Mouse (Mus musculus): Measurements from ENCODE around the gene Ccdc183.

Ccdc183 gene

DNA sequence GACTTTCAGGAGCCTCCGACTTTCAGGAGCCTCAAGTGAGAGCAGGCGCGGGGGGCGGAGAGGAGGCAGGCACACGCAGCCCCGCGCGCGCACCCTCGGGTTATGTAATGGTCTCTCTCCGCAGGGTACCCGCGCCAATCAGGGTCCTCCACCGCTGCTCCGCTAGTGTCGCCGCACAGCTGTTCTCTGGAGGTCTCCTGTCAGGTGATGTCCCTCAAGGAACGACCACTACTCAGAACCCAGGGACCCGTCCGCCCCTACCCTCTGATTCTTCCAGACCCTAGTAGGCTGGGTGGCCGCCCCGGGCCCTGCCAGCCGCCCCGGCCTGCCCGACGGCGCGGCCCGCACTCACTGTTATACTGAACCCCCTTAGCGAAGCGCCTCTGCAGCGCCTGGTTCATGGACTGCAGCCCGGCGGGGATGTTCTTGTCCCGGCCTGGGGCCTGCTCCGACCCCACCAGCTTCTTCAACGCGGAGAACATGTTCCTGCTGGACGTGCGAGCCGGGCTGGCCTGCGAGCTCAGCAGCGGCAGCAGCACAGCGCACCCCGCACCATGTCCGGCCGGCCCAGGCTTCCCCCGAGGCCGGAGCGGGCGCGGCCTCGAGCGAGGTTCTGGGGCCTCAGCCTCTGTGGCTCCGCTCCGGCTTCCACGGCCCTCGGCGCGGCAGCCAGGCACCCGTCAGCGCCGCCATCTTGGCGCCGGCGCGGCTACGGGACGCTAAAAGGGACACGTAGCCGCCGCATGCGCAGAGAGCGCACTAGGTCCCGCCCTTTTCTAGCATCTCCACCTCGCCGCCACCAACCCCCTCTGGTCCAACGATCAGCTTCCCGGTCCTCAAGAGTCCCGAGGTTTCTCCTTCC, 9.5 kb downstream of the Ccdc183 start, which contains the start of gene Rabl6:
TSS of gene Rabl6 (minus strand) at position 761 of the 862 bp plus-strand sequence.
- in situ Hi-C loops (cut with MboI, MseI): no loop called here

DNA sequence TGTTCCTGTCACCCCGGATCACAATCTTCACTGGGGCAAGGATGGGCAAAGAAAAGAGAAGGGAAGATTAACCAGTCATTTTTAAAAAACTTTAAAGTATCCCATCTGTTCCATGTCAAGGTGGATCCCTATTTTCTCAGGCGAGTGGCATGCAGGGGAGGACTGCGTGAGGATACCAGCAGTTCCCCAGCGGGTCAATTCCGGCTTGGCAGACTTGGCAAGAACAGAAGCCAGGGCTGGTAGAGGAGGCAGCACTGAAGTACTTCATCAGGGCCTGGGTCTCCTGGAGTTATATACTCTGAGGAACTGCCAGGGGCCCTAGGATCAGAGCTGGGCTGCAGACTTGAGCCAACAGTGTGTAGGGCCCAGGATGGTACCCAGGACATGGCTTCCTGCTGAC, 15.0 kb downstream of the Ccdc183 start:
- in situ Hi-C loops (cut with MboI, MseI): no loop called here

DNA sequence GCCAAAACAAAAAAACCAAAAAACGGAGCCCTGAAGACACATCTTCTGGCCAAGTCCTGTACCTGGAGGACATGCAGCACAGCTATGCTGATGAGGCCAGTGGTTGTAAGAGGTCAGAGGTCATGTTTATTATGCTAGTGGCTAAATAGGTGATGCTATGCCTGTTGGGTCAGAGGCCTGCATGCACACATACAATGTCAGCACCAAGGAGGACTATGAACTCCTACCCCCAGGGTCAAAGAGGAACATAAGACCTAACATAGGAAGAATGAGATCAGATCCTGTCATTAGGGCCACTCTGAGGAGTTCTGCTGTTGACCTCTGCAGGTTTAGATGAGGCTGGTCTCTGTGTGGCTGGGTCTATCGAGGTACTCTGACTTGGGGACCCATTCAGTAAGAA, 17.4 kb downstream of the Ccdc183 start:
- in situ Hi-C loops (cut with MboI, MseI): no loop called here

GRCm38 (mm10) chr2:25598749-25599148, 18.7 kb downstream of the Ccdc183 start:
- in situ Hi-C loops (cut with MboI, MseI): loop anchor here (10.0 kb wide), 1 partner anchor 1856 kb away; no protein-coding TSS in a partner anchor

GRCm38 (mm10) chr2:25596765-25597510, 20.5 kb downstream of the Ccdc183 start:
- in situ Hi-C loops (cut with MboI, MseI): loop anchor here (10.0 kb wide), 1 partner anchor 1858 kb away; no protein-coding TSS in a partner anchor

- in situ Hi-C loops (cut with MboI, MseI): loop anchor here (10.0 kb wide), 1 partner anchor 1863 kb away; no protein-coding TSS in a partner anchor
These were observed 25.6 kb downstream of the Ccdc183 start for GRCm38 (mm10) chr2:25591863-25592262.

- in situ Hi-C loops (cut with MboI, MseI): no loop called here
These were observed 29.1 kb downstream of the Ccdc183 start for GRCm38 (mm10) chr2:25588227-25588907.

DNA sequence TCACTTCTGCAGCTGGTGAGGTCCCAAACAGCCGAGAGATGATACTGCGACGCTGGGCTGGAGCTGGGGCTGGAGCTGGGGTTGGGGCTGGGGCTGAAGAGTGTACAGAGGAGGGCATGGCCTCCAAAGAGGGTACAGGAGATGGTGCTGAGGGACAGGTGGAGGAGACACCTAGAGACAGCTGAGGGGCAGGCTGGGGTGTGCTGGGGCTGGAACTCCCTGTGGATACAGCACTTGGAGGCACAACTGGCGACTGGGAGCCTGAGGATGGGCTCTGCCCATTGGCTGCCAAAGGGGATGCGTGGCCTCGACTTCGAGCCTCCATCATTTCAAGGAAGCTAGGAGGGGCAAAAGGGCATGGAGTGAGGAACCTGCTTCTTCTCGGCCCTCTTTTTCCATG, 30.2 kb downstream of the Ccdc183 start:
- in situ Hi-C loops (cut with MboI, MseI): no loop called here

- in situ Hi-C loops (cut with MboI, MseI): no loop called here
These were observed 31.9 kb downstream of the Ccdc183 start for GRCm38 (mm10) chr2:25585601-25586000.

- in situ Hi-C loops (cut with MboI, MseI): no loop called here
These were observed 32.6 kb downstream of the Ccdc183 start for GRCm38 (mm10) chr2:25584856-25585255.

- in situ Hi-C loops (cut with MboI, MseI): no loop called here
These were observed 33.3 kb downstream of the Ccdc183 start for GRCm38 (mm10) chr2:25584152-25584551.

DNA sequence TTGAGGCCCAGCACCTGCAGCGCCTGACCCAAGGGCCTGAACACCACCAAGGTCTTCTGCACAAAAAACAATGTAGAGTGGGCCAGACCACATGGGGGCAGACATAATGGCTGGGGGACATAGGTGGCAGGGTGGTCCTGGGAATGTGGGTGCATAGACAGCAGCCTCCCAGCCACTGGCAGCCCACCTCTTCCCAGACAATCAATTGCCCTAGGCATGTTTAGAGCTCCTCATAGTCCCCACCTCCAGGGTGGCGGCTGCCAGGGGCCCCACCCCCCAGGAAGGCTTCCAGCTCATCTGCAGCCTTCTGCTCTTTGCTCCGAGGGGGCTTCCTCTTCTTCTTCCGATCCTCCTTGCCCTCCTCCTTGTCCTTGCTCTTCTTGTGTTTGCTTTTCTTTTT, 33.9 kb downstream of the Ccdc183 start:
- in situ Hi-C loops (cut with MboI, MseI): no loop called here

DNA sequence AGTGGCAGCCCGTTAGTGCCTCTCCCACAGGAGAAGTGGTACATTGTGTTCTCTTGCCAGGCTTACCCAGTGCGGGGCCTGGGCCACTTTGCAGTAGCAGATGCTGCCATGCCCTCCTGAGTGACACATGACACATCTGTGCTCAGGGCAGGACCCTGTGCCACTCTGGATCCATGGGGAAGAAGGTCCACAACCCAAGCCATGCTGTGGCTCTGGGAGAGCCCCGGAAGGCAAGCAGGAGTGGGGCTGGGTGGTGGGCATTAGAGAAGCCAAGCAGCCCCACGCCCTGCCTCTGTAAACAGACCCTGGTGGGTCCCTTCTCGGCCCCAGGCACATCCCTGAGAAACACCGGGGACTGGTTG, 34.4 kb downstream of the Ccdc183 start:
- in situ Hi-C loops (cut with MboI, MseI): no loop called here

DNA sequence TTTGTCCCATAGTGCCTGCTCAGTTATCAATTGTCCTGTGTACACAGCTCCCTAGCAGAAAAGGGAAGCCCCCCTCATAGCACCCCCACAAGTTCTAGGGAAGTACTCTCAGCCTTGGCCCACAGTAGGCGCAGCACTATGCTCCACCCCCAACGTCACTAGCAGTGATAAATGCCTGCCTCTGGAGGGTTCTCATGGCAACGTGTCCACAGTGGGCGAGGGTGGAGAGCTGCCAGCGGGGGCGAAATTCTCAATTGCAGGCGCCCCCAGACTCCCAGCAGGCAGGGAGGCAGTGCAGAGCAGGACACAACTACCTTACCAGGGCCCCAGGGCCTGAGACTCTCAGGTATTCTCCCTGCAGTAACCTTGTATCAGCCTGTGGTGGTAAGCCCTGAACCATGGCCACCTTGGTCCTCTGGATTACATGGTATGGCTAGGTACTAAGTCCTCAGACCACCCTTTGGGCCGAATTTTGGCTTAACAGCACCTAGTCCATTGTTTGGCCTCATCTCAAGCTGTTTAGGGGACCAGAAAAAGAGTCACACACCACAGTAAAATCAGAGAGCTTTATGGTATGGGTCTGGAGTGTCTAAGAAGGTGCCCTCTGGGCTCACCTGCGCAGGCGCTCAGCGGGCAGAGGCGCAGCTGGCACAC, 34.9 kb downstream of the Ccdc183 start:
- in situ Hi-C loops (cut with MboI, MseI): no loop called here

GRCm38 (mm10) chr2:25581901-25582301, 35.6 kb downstream of the Ccdc183 start:
- in situ Hi-C loops (cut with MboI, MseI): no loop called here

DNA sequence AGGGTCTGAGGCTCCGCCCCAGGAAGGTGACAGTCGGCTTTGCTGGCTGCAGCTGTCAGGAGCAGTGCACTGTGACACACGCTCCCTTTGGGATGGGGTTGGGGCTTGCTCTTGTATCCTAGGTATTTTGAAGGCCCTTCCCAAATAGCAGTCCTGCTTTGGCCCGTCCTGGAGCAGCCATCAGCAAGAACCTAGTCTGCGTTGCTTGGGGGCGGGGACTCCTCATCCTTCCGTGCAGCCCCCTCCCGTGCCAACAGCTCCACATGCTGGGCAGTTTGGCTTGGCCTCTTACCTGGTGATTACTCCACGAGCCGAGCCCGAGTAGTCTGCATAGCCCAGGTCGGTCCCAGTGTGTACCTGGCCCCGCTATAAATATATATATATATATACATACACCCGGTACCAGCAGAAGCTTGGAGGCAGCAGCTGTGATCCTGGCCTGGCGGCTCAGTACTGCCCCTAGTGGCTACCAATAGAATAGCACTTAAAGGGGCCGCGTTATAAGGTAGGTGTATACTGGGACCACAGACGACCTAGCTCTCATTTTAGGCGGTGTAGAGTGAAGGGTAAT, 36.1 kb downstream of the Ccdc183 start, which contains the start of gene Ajm1:
TSS of gene Ajm1 (minus strand) at position 464 of the 571 bp plus-strand sequence.
- in situ Hi-C loops (cut with MboI, MseI): no loop called here

DNA sequence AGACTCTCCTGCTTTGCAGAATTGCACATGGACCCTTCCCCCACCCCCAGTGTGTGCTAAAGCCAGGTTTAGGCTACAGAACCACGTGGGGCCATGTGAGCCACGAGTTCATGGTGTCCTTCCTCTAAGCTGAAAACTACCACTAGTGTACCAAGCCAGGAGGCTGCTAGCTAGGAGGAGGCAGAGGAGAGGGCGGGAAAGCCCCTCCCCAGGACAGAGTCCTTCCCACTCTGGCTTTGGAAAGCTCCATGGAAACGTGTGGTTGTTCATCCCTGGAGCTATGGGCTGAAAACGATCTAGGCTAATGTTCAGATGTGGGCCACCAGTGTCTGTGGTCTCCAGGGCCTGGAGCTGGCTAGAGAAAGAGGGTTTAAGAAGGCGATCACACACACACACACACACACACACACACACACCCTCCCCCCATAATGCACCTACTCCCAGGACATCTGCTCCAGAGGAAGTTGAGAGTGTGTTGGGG, 36.8 kb downstream of the Ccdc183 start:
- in situ Hi-C loops (cut with MboI, MseI): no loop called here

DNA sequence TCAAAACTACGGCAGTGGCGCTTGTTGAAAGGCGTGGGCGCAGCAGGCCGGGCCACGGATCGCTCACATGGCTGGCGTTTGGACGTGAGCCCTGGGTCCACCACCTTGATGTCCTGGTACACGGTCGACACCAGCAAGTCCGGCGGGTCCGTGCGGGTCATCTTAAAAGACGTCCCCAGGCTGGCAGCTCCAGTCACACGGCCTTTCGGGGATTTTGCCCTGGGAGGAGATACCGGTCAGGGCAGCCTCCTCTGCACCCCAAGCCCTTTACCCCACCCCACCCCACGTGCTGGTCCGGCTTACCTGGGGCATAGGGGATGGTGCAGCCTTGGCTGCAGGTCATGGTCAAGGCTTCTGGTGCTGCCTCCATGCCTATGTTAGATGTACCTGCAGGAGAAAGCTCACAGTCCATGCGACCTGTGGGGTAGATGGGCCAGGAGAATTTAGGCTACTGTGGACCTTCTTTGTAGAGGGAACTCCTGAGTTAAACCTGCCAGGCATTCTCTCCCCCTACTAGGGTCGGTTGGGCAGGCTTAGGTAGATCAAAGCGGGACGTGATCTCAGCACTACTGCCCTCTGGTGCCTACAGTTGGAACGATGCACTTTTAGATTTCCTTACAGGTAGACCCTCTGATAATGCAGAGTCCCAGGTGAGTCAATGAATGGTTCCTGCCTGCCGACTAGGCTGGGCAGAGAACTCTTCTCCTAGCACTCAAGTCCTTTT, 37.6 kb downstream of the Ccdc183 start:
- in situ Hi-C loops (cut with MboI, MseI): no loop called here

DNA sequence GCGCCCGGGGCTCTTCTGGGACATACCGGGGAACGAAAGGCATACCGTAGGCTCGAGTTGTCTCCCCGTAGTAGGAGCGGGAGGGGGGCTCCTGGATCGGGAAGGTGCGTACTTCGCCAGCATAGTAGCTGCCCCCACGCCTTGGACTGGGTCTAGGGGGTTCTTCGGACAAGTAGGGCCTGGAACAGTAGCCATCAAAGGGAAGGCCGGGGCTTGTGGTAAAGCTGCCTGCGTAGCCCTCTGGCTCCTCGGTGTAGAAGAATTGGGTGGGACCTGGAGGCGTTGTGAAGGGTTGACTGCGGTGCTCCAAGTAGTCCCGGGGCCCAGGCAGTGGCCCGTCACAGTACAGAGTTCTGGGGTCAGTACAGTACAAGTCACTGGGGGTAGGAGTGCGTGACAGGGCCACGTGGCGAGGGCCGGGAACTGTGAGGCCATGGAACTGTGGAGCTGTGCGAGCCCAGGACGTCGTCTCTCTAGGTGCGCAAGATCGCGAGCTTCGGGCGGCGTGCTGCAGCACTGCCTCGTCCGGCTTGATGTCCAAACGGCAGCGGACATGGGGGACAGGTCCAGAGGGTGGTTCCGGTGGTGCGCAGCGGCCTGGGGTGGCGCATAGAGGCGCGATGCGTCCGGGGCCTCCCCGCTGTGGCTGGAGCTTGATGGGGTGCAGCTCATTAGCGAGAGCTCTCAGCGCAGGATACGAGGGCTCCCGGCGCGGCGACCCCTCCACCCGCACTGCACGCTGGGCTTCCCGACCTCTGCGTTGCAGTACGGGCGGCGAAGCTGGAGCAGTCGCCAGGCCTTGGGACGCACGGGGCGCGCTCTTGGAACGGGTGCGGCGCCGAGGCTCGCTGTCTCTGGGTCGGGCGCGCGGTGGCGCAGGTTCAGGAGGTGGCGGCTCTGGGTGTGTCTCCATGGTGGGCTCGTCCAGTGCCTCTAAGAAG, 38.4 kb downstream of the Ccdc183 start:
- in situ Hi-C loops (cut with MboI, MseI): no loop called here

Measured in regulatory T cell (primary cell).